Mouse (Mus musculus) stomach, postnatal 0 days (tissue): ENCODE measurements around the gene Ccdc188.

Source experiments
- CTCF ChIP-seq: IDR thresholded peaks from 2 replicates; pipeline ENCODE4 v1.5.1; 2016; ENCODE audit warnings: antibody characterized with exemption, low read depth, mild to moderate bottlenecking, moderate library complexity
- EP300 ChIP-seq: optimal IDR thresholded peaks from 2 replicates; pipeline ENCODE3; 2016; ENCODE audit warnings: antibody characterized with exemption

- TF ChIP-seq CTCF: no peak
- no peak for TF ChIP-seq EP300
Measured at GRCm38 (mm10) chr16:18182766-18183165, 34.9 kb upstream of the Ccdc188 start.
